Mouse (Mus musculus): ENCODE measurements around the gene Ugt2b34.

DNA sequence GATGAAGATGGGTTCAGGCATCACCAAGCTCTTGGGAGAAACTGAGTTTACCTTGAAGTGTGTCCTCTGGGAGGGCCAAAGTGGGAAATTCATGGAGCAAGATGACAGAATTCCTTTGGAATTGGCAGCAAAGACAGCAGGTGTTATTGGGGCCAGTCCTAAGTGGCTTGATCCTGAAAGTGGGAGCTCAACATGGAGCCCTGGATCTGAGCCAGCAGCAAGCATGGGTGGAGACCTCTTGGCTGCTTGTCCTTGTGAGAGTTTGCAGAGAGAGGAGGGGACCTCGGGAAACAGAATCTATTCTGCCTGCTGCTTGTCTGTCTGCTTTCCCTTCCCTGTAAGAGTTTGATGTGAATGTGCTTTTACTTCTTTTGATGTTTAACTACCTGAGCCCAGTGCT, 34.9 kb downstream of the Ugt2b34 start:
- TF ChIP-seq GATA1 (IDR thresholded peaks at IDR 0.05; ENCODE audit: borderline replicate concordance, low read length) (no peak), FLI1 (IDR thresholded peaks at IDR 0.05; ENCODE audit: low read length) (no peak)
